Mouse (Mus musculus): ENCODE measurements around the gene Fam208b. TPM values are rescaled to one million over a fixed set of nuclear protein-coding genes. Genes with fewer than 3 reads are reported as not detected.

Gene Fam208b
- total and polyA plus RNA-seq, 3 experiments: 12.5 to 28.1 (median 26.4) TPM

- Histone ChIP-seq H3K4me2 (ENCODE audit: insufficient read depth, low read depth, poor library complexity, severe bottlenecking) (no peak overlapping the region), H3K9ac (ENCODE audit: insufficient read depth, low read depth) (no peak overlapping the region), H3K27me3 (replicated peaks) (peaks cover 38% of the 10 kb centered on the region), H3K79me2 (replicated peaks; ENCODE audit: control insufficient read depth, extremely low read depth, insufficient read depth, poor library complexity, severe bottlenecking) (no peaks in the 10 kb centered on the region), H3K27ac (ENCODE audit: insufficient read depth, low read depth) (no peak overlapping the region), H3K4me3 (replicated peaks in 1 of 3; ENCODE audit: low read depth in 2 of 3, low read length in 2 of 3, poor library complexity in 1 of 3) (no peak overlapping the region), H3K36me3 (replicated peaks in 1 of 2; ENCODE audit: control insufficient read depth in 1 of 2, insufficient read depth in 1 of 2, low read length in 1 of 2) (no peaks in the 10 kb centered on the region), H3K4me1 (ENCODE audit: control insufficient read depth in 1 of 2, insufficient read depth in 2 of 2) (peaks cover 0 to 2% of the 10 kb centered on the region in 2 experiments; a peak in 2 of 4 replicates), H3K9me3 (replicated peaks; ENCODE audit: low read length) (peaks cover 14% of the 10 kb centered on the region)
- in situ Hi-C loops (cut with MboI; ENCODE audit: low pct_ligation_motif_present, low pct_unique_long_range_greater_than_20kb, low sequenced_read_pairs) (no loop called here), dilution Hi-C loops (cut with MboI; ENCODE audit: extremely low pct_ligation_motif_present, extremely low pct_unique_long_range_greater_than_20kb, low sequenced_read_pairs) (no loop called here)
- TF ChIP-seq SMC3 (IDR thresholded peaks at IDR 0.05; ENCODE audit: low read depth, low read length) (no peak), MEF2A (IDR thresholded peaks at IDR 0.05; ENCODE audit: borderline replicate concordance, low read depth, low read length) (no peak), HCFC1 (IDR thresholded peaks at IDR 0.05; ENCODE audit: low read depth, low read length) (no peak), ELF1 (IDR thresholded peaks at IDR 0.05; ENCODE audit: low read depth, low read length) (no peak), UBTF (IDR thresholded peaks at IDR 0.05; ENCODE audit: low read depth, low read length) (no peak), PAX5 (IDR thresholded peaks at IDR 0.05; ENCODE audit: low read length) (no peak), JUND (conservative IDR thresholded peaks at IDR 0.05; ENCODE audit: low read depth, low read length) (no peak), POLR2A (IDR thresholded peaks at IDR 0.05; ENCODE audit: low read depth, low read length) (no peak), MXI1 (IDR thresholded peaks at IDR 0.05; ENCODE audit: low read depth, low read length) (no peak), USF1 (IDR thresholded peaks at IDR 0.05; ENCODE audit: low read depth, low read length) (no peak), ZKSCAN1 (IDR thresholded peaks at IDR 0.05; ENCODE audit: borderline replicate concordance, low read depth, low read length) (no peak), ZNF384 (IDR thresholded peaks at IDR 0.05; ENCODE audit: low read depth, low read length) (no peak), CHD1 (IDR thresholded peaks at IDR 0.05; ENCODE audit: low read depth, low read length) (no peak), NRF1 (IDR thresholded peaks at IDR 0.05; ENCODE audit: low read depth, low read length) (no peak)
- no peak for DNase-seq (ENCODE audit: extremely low read depth)
Observed at GRCm38 (mm10) chr13:3628102-3628501, 17.2 kb upstream of the Fam208b start.

GRCm38 (mm10) chr13:3627139-3627538 lies 16.2 kb upstream of the Fam208b start:
- Histone ChIP-seq H3K79me2 (replicated peaks; ENCODE audit: control insufficient read depth, extremely low read depth, insufficient read depth, poor library complexity, severe bottlenecking) (no peaks in the 10 kb centered on the region), H3K9me3 (replicated peaks; ENCODE audit: low read length) (peaks cover 16% of the 10 kb centered on the region), H3K4me2 (ENCODE audit: insufficient read depth, low read depth, poor library complexity, severe bottlenecking) (no peak overlapping the region), H3K27me3 (replicated peaks) (peaks cover 32% of the 10 kb centered on the region), H3K4me3 (replicated peaks in 1 of 3; ENCODE audit: low read depth in 2 of 3, low read length in 2 of 3, poor library complexity in 1 of 3) (no peak overlapping the region), H3K4me1 (ENCODE audit: control insufficient read depth in 1 of 2, insufficient read depth in 2 of 2) (no peaks in the 10 kb centered on the region), H3K9ac (ENCODE audit: insufficient read depth, low read depth) (no peak overlapping the region), H3K36me3 (replicated peaks in 1 of 2; ENCODE audit: control insufficient read depth in 1 of 2, insufficient read depth in 1 of 2, low read length in 1 of 2) (no peaks in the 10 kb centered on the region), H3K27ac (ENCODE audit: insufficient read depth, low read depth) (no peak overlapping the region)
- no peak for DNase-seq (ENCODE audit: extremely low read depth)
- dilution Hi-C loops (cut with MboI; ENCODE audit: extremely low pct_ligation_motif_present, extremely low pct_unique_long_range_greater_than_20kb, low sequenced_read_pairs) (no loop called here), in situ Hi-C loops (cut with MboI; ENCODE audit: low pct_ligation_motif_present, low pct_unique_long_range_greater_than_20kb, low sequenced_read_pairs) (no loop called here)
- no peak for TF ChIP-seq RAD21 (IDR thresholded peaks at IDR 0.05; ENCODE audit: low read depth, low read length)

All from CH12.LX (cell line).